ENCODE assay signal across 13 mouse cellular contexts in genomic region chr4:106940945-106941344, GRCm38 (mm10). TPM values are rescaled to one million over a fixed set of nuclear protein-coding genes. Genes with fewer than 3 reads are reported as not detected.
DNase-seq lines count a peak whose midpoint lies in the region; ATAC-seq lines count a peak whose summit lies in the region.
"Had no signal": no experiment of that assay in that cellular context is flagged by ENCODE, and none has a peak within 500 bp of the region (broad histone marks: within the 10 kb centered on the region; RNA-seq: fewer than 3 reads in every experiment).

No protein-coding gene starts in this region.

- H3K27me3 ChIP-seq in limb, embryonic 12.5 days, result no peaks in the 10 kb centered on the region
- H3K27me3 ChIP-seq in limb, embryonic 10.5 days (ENCODE audit: low read depth, poor library complexity, severe bottlenecking), result no peaks in the 10 kb centered on the region
- no peaks in the 10 kb centered on the region for H3K27me3 ChIP-seq in hindbrain, embryonic 12.5 days
- H3K27me3 ChIP-seq in midbrain, embryonic 16.5 days (ENCODE audit: control insufficient read depth, insufficient read depth, low read depth, low read length), result no peaks in the 10 kb centered on the region
- H3K27me3 ChIP-seq: intestine, embryonic 15.5 days; lung, embryonic 15.5 days; stomach, embryonic 15.5 days had no signal

- no peak overlapping the region for H3K27ac ChIP-seq in limb, embryonic 12.5 days
- no peak overlapping the region for H3K27ac ChIP-seq in limb, embryonic 10.5 days
- H3K27ac ChIP-seq in hindbrain, embryonic 12.5 days, result peak overlapping the region; percentile 3; the same call in 1 of the 2 replicates
- H3K27ac ChIP-seq in midbrain, embryonic 16.5 days (ENCODE audit: low read length), result 0 out of 2 replicates have a peak overlapping the region, but pooled peaks have one; percentile 47
- H3K27ac ChIP-seq: intestine, embryonic 15.5 days; lung, embryonic 15.5 days; stomach, embryonic 15.5 days had no signal

- no peak overlapping the region for H3K4me3 ChIP-seq in limb, embryonic 12.5 days (replicated peaks)
- no peak overlapping the region for H3K4me3 ChIP-seq in limb, embryonic 10.5 days
- no peak overlapping the region for H3K4me3 ChIP-seq in hindbrain, embryonic 12.5 days
- H3K4me3 ChIP-seq in midbrain, embryonic 16.5 days (ENCODE audit: low read depth, low read length), result no peak overlapping the region
- H3K4me3 ChIP-seq: intestine, embryonic 15.5 days; lung, embryonic 15.5 days; stomach, embryonic 15.5 days had no signal

- H3K9ac ChIP-seq in limb, embryonic 12.5 days (replicated peaks), result peak overlapping the region; percentile 27; the same call in 1 of the 2 replicates
- peak overlapping the region; percentile 9; the same call in 1 of the 2 replicates for H3K9ac ChIP-seq in hindbrain, embryonic 12.5 days
- H3K9ac ChIP-seq in midbrain, embryonic 16.5 days (ENCODE audit: low read depth, low read length), result 0 out of 2 replicates have a peak overlapping the region, but pooled peaks have one; percentile 4
- H3K9ac ChIP-seq: intestine, embryonic 15.5 days; lung, embryonic 15.5 days; stomach, embryonic 15.5 days had no signal

- DNase-seq in cerebellum, postnatal 25 days, result peak; percentile 55 to 57
- DNase-seq in cerebellum, postnatal 4 days (ENCODE audit: low spot score in 2 of 2), result no peak
- no peak for DNase-seq in limb, embryonic 10.5 days (ENCODE audit: low spot score)
- no peak for DNase-seq in ovary, postnatal 36 days (ENCODE audit: low spot score)
- DNase-seq in kidney, adult 11 months, result no peak
- DNase-seq: cerebellum, adult 9-10 months; heart, adult 11 months had no signal

- H3K4me1 ChIP-seq in limb, embryonic 12.5 days (replicated peaks), result peaks cover 95% of the 10 kb centered on the region
- H3K4me1 ChIP-seq in limb, embryonic 10.5 days, result peaks cover 93% of the 10 kb centered on the region
- H3K4me1 ChIP-seq in hindbrain, embryonic 12.5 days, result peaks cover 92% of the 10 kb centered on the region
- H3K4me1 ChIP-seq in midbrain, embryonic 16.5 days (ENCODE audit: control insufficient read depth, insufficient read depth, low read length), result peaks cover 75% of the 10 kb centered on the region

- no peak overlapping the region for H3K4me2 ChIP-seq in limb, embryonic 12.5 days
- H3K4me2 ChIP-seq in hindbrain, embryonic 12.5 days (replicated peaks), result peak overlapping the region; percentile 15; the same call in 1 of the 2 replicates
- no peak overlapping the region for H3K4me2 ChIP-seq in midbrain, embryonic 16.5 days (ENCODE audit: low read length)
- H3K4me2 ChIP-seq: intestine, embryonic 15.5 days; lung, embryonic 15.5 days; stomach, embryonic 15.5 days had no signal

- no peak for ATAC-seq in limb, embryonic 12.5 days (ENCODE audit: insufficient number of reproducible peaks, insufficient read depth, low FRiP score, low TSS enrichment, low read depth)
- ATAC-seq in hindbrain, embryonic 12.5 days (ENCODE audit: low FRiP score), result no peak
- no peak for ATAC-seq in midbrain, embryonic 16.5 days

- H3K9me3 ChIP-seq in limb, embryonic 12.5 days, result no peaks in the 10 kb centered on the region
- no peaks in the 10 kb centered on the region for H3K9me3 ChIP-seq in limb, embryonic 10.5 days (replicated peaks)
- H3K9me3 ChIP-seq in hindbrain, embryonic 12.5 days (replicated peaks), result no peaks in the 10 kb centered on the region
- H3K9me3 ChIP-seq in midbrain, embryonic 16.5 days (replicated peaks; ENCODE audit: control insufficient read depth, low read length, poor library complexity, severe bottlenecking), result no peaks in the 10 kb centered on the region
- H3K9me3 ChIP-seq: intestine, embryonic 15.5 days; lung, embryonic 15.5 days; stomach, embryonic 15.5 days had no signal

- 78% methylated on average over 6 of the region's 6 CpGs for WGBS in limb, embryonic 12.5 days
- WGBS in limb, embryonic 10.5 days, result 82% methylated on average over 6 of the region's 6 CpGs
- 58% methylated on average over 6 of the region's 6 CpGs for WGBS in hindbrain, embryonic 12.5 days
- 40% methylated on average over 6 of the region's 6 CpGs for WGBS in midbrain, embryonic 16.5 days

- peaks cover 70% of the 10 kb centered on the region for H3K36me3 ChIP-seq in limb, embryonic 12.5 days
- peaks cover 99% of the 10 kb centered on the region for H3K36me3 ChIP-seq in limb, embryonic 10.5 days
- 0 out of 2 replicates have a peak, but pooled peaks cover 4% of the 10 kb centered on the region for H3K36me3 ChIP-seq in hindbrain, embryonic 12.5 days
- no peaks in the 10 kb centered on the region for H3K36me3 ChIP-seq in midbrain, embryonic 16.5 days (ENCODE audit: control insufficient read depth, insufficient read depth, low read length)
- H3K36me3 ChIP-seq: intestine, embryonic 15.5 days; lung, embryonic 15.5 days; stomach, embryonic 15.5 days had no signal

RNA-seq across cellular contexts. Expression of gene Ssbp3, which starts 30.4 kb away (rescaled TPM):
- 278 and 295 TPM in 2 replicates for polyA plus RNA-seq in limb, embryonic 12.5 days (2016; fragmentation: Nextera tagmentation; extraction: Ambion mirVana)
- polyA plus RNA-seq in limb, embryonic 10.5 days (2016; fragmentation: Nextera tagmentation; extraction: Ambion mirVana), result 225 and 250 TPM in 2 replicates
- 285 and 302 TPM in 2 replicates for polyA plus RNA-seq in hindbrain, embryonic 12.5 days (2016; fragmentation: Nextera tagmentation; extraction: Ambion mirVana)
- polyA plus RNA-seq in midbrain, embryonic 16.5 days (2015; fragmentation: Nextera tagmentation; extraction: Ambion mirVana), result 129 and 164 TPM in 2 replicates

Comparison
In these comparisons a context has a peak if more than half of its experiments do, and no peak if none do; other contexts are left out.
1. DNase-seq: peak in cerebellum, postnatal 25 days (2 of 2); none in cerebellum, postnatal 4 days (0 of 2), limb, embryonic 10.5 days (single experiment), ovary, postnatal 36 days (single experiment) and kidney, adult 11 months (single experiment).
2. H3K27ac ChIP-seq: peak in hindbrain, embryonic 12.5 days (single experiment) and midbrain, embryonic 16.5 days (single experiment); none in limb, embryonic 12.5 days (single experiment) and limb, embryonic 10.5 days (single experiment).
3. Peak in every context shown above with its lines, with median percentiles within 50 percentile points of each other: H3K9ac ChIP-seq.